Mouse (Mus musculus): ENCODE results near the gene 6330409D20Rik.

DNA sequence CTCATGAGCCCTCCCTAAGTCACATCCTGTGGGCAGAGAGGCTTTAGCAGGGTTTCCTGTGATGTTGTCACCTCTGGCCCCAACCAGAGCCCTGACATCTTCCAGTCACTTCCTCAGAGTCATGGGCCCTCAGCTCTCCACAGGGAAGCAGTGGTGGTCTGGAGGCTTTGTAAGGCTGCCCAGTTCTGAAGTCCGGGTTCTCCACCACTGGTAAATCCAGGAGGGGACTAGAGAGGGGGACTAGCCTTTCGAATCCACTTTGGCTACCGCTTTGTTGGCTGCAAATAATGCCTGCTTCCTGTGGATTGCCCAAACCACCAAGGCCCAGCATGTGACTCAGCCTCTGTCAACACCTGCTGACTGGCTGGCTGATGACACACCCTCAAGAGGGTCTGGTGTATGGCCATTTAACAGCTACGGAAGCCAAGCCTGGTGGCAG, 25.8 kb downstream of the 6330409D20Rik start:
- no peak for TF ChIP-seq CTCF (conservative IDR thresholded peaks at IDR 0.05; ENCODE audit: low read length)
- TF ChIP-seq POU5F1 (IDR thresholded peaks at IDR 0.05; ENCODE audit: borderline replicate concordance, low read length): no peak

Data from E14TG2a.4 (cell line).